Mouse (Mus musculus) T-helper 17 cell (primary cell): ENCODE results near the gene Cpped1.

Experiments
- in situ Hi-C, 2 experiments: fragments of 300-600 bp; cut with MboI, MseI; formaldehyde crosslinking; loops; 1 replicate in 1 of 2; 2 replicates in 1 of 2; pipeline ENCODE4 v1.15.1; 2025; ENCODE audit warnings: high pct_unique_total_duplicates in 2 of 2

Cpped1 gene

DNA sequence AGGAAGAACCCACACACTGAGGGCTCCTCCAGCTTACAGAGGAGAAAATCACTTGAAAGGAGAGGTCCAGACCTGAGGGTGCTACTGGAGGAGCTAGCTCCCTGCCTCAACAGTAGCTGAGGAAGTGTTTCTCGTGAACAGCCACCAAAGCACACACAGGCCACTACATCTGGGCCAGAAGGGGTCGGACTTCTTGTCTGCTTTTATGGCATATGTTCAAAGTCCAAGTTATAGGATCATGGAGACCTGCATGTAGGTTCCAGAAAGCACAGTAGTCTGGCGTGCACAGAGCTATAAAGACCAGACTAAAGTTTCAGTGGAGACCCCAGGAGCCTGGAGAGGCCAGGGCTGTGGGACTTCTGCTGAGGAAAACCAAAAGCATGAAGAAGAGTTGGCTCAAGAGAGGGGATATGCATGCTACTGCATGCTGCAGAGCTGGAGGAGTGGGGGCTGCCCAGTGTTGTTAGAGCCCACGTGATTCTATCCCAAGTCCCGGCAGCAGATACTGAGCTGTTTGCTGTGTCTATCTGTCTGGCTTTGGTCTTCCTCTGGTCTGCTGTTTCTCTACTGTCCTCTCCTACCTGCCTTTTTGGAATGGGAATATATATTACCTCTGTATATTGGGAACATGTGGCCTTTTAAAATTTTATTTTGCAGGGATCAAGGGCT, 60.1 kb downstream of the Cpped1 start:
- in situ Hi-C loops: no loop called here

DNA sequence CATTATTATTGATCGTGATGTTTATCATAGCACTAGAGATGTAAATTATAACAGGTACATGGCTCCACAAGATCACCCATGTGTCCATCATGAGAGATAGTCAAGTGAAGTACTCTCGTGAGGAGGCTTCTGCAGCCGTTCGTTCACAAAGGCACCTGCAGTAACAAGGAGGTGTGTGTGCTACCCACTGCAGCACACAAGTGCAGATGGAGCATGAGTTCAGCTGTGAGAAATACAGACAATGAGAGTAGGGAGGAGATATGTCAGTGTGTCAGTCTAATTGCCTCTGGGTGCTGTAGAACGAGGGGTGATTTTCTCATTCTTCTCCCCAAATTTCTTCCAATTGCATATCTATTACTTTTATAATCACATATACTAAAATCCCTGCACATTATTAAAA, 63.9 kb downstream of the Cpped1 start:
- in situ Hi-C loops: no loop called here

DNA sequence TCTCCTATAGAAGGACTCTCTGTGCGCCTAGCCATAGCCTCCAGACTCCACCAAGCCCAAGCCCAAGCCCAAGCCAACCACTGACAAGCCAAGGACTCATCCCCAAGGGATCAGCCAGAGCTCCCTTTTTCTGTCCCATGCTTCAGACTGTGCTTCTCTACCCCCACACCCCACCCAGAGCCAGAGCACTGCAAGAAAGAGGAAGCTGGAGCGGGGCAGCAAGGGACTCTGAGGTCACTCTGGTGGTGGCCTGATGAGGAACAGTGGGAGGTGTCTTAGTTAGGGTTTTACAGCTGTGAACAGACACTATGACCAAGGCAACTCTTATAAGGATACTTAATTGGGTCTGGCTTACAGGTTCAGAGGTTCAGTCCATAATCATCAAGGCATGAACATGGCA, 65.8 kb downstream of the Cpped1 start:
- in situ Hi-C loops: no loop called here

DNA sequence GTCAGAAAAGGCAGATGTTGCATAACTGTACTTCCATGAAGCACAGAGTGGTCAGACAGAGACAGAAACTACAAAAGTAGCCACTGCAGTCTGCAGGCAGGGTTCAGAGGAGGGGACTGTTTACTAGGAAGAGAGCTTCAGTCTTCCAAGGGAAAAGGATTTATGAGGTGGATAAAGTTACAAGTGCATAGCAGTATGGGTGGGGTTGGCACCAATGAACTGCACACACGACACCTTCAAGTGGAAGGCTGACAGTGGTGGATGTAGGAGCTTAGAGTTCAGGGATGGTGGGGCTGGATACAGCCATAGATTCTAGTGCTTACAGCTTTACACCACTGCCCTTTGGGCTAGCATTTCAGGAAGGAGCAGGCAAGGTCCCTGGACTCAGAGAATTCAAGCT, 75.8 kb downstream of the Cpped1 start:
- in situ Hi-C loops: loop anchor here in 1 of 2 experiments (10.0 kb wide), 1 partner anchor 1061 kb away; no protein-coding TSS in a partner anchor

DNA sequence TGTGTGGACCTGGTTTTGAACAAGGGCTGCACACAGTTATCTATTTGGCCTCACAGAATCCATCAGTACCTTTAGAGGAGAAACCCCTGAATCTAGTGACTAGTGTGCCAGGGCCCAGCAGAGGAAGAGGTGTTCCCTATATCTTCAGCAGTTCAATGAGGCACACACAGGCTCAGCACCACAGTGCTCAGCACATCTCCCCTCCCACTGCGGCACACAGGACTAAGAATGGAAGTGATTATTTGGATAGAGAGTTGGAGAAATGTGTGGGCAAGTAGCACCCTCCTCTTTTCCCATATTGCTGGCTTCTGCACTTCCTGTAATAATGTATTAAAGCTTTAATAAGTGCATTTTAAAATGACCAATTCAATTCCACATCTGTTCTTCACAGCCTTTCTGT, 80.4 kb downstream of the Cpped1 start:
- in situ Hi-C loops: no loop called here

DNA sequence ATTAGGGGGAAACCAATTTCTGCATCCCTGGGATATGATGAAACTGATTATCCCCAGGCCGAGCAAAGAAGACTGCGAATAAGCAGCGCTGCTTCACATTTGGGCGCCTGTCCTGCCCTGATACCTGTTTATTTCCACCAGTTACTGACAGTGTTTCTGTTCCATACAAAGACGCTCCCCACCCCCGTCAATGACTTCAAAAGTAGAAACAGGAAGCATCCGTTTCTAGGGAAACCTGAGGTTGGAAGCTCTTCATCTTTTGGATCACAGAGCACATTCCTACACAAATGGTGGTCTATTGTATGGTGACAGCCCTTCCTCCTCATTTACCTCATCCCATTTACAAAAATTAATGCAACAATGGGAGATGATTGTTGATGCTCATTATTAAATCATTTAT, 84.4 kb downstream of the Cpped1 start:
- in situ Hi-C loops: no loop called here

DNA sequence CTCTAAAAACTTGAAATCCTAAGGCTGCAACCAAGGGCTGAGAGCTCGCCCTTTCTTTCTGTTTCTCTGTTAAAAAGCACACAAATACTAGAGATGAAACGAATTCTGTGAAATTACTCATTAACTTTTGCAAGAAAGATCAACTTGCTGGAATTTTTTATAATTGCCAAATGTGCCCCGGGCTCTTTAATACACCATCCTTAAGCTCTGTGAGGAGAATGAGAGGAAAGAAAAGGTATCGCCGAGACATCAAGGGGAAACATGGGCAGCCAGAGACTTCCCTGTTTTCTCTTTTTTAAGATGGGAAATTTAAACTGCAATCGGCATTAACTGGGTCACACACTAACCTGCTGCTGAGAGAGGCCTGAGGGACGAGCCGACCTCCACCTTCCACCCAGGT, 84.9 kb downstream of the Cpped1 start:
- in situ Hi-C loops: no loop called here

DNA sequence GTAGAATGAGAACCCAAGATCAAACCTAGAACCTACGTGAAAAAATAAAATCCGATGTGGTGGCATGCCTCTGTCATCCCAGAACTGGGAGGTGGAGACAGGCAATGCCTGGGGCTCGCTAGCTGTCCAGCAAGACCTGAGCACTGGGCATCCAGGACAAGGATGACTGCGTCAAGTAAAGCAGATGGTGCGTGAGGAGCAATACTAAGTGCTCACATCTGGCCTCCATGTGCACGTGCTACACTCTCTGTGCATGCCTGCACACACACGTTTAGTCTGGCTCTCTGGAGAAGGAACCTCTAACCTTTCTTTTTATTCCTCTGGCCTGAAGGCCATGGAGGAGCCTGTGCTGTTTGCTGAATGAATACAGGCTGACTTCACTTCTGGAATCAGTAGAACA, 88.5 kb downstream of the Cpped1 start:
- in situ Hi-C loops: no loop called here

DNA sequence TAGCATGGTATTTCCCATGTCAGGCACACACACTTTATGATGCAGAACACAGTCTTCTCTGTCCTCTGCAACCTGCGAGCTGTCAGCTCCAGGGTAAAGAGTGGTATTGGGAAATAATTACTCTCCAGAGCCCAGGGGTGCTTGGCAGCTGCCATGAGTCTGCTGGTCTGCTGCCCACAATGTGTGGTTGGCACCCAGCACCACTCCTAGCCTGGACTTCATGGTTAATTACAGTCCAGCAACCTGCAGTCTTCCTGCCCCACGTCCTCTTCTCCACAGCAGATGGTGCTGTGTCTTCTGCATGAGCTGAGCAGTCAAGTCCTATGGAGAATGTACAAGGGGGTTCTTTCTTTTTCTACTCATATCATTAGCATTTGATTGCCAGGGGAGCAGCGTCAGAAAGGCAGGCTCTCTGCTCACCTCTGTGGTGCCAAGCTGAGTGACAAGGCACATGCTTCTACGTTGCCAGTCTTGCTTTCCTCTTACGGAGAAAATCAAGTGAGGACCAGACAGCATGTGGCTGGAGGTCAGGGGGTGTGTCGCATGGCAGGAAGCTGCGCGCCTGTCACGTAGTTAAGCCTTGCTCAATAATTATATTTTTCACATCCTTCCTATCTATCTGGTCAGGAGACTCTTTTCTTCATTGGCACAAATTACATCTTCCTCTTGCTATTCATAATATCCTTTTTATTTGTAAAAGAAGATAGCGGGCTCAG, 94.2 kb downstream of the Cpped1 start:
- in situ Hi-C loops: no loop called here

DNA sequence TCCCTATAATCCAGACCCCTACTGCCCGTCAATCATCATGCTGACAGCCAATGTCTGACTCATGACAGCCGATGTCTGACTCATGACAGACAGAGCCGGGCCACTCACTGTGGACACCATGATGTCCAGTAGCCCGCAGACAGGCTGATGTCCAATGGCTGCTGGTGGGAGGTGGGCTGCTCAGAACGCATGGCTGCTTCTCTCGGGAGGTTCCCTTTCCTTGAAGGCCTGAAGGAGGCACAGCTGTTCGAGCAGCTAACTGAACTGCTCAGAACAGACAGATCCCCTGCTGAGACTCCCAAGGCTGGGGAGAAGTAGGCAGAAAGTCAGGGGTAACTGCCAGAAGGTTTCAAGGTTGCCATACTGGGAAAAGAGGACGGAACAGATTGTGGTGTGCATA, 97.1 kb downstream of the Cpped1 start:
- in situ Hi-C loops: no loop called here

DNA sequence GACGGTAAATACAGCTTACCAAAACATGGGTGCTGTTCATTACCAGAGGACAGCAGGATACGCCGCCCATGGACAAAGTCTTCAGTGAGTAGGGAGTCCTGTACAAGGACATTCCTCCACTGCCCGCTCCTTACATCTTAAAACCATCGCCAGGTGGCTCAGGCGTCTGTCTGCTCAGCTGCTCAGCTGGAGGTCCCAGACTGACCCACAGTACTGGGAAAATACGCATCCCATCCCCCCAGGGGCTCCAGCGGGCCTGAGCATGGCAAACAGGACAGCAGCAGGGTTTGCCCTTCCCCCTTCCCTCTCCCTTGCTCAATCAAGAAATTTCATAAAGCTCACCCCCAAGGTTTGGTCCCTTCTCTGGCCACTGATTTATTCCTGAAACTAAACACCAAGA, 99.6 kb downstream of the Cpped1 start:
- in situ Hi-C loops: no loop called here

DNA sequence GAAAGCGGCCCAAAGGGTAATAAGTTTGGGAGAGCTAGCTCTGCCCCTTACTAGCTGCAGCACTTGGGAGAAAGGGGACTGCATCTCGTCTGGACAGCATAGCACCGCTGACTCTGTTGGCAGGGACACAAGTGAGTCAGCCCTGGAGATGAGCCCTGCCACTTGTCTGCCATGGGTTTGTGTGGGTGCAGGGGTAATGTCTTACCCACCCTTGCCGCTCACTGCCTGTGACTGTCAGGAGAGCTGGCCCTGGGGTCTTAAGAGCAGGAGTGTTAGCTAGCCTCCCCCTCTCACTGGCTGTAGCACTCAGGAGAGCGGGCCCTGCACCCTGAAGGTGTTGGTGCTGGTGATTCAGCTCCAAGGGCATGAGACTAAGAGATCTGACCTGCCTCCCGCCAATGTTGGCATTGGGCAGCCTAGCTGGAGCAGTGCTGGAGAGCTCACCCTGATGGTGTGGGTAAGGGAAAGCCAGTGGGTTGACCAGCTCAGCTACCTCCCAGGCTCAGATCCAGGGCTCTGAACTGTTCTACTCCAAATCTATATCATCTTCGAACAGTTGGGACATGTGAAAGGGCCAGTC, 107.2 kb downstream of the Cpped1 start:
- in situ Hi-C loops: no loop called here

DNA sequence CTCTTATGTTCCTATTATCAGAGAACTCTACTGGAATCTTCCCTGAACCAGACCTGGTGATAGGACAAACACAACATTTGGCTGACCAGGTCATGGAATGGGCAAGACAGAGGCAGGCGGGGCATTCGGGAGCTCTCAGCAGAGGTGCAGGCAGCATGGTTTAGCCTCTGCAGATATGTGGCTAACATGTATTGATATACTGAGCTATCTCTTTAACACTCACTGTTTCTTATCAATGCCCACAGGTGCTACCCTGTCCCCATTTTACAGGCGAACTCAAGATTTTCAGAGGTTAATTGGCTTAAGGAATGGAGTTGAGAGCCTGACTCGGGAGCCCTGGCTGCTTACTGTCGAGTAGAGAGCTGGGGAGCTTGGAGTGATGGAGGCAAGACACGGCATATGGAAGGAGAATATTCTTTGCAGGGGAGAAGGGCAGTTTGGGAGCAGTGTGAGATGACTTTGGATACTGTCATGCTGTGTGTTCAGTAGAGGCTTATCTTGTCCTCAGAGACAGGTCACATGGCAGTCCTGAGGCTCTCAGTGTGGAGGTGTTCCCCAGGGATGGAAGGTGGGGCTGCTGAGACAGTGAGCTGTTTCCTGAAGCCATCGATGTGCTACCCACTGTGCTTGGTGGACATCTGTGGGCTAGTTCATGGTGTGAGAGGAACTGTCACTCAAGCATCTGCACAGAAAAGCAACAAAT, 113.3 kb downstream of the Cpped1 start:
- in situ Hi-C loops: no loop called here

DNA sequence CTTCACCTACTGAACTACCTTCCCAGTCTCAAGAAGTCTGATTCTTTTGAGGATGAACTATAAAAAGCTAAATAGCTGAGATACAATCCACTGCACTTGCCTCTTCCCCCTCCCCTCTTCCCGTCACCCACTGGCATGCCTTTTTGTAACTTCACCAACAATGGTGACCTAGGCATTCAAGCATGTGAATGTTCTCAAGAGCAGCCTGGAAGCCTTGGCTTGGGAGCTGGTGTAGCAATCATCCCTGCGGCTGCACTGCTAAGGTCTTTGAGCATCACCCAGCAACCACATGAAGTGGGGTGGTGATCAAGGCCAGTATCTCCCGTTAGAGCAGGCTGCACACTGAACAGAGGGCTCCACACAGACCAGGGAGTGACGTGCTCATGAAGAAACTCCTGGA, 114.6 kb downstream of the Cpped1 start:
- in situ Hi-C loops: no loop called here

DNA sequence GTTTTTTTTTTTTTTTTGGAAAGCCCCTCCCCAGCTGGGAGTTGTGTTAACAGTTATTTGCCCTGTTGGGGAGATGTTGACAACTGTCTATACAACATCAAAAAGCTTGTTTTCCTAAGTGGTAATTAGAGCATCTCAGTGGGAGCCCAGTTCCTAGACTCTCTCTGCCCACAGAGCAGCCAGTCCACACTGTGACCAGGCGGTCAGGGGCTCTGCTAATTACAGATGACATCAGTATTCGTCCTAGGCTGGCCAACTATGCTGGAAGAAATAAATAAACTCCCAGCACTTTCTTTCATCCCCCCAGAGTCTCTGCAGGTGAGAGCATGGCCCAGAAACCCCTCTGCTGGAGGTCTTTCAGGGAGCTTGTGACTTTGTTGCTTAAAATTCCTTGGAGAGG, 115.9 kb downstream of the Cpped1 start:
- in situ Hi-C loops: no loop called here

DNA sequence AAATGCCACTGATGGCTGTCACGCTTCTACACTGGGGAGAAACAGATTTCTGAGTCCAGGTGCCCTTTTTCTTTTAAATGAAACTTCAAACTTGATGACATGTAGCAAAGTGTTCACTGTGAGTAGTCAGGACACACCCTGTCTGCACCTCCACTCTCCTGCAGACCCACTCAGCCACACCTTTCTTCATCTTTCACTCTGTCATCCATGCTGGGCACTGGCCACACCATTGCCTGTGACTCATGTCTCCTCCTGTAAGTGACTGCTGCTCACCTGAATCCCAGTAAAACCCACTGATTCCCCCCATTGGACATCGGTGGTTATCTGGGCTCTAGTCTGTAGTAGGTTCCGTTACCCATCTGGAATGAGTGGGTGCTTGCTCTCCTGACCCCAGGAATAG, 118.8 kb downstream of the Cpped1 start:
- in situ Hi-C loops: no loop called here

DNA sequence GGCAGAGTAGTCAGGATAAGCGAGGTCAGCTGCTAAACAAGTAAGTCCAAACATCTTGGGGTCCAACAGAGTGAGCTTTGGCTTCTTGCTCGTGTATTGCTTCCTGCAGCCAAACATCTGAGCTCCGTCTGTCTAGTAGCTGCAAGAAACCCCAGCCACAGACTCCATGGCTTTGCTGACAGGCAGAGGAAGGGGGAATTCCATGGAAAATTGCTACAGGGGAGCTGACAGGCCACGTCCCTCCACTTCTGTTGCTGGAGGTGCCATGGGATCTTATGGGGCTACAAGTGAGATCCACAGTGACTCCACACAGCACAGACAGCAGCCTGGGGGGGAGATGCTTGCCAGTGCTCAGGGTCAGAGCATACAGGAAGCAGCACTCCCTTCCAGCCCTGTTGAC, 123.4 kb downstream of the Cpped1 start:
- in situ Hi-C loops: no loop called here

DNA sequence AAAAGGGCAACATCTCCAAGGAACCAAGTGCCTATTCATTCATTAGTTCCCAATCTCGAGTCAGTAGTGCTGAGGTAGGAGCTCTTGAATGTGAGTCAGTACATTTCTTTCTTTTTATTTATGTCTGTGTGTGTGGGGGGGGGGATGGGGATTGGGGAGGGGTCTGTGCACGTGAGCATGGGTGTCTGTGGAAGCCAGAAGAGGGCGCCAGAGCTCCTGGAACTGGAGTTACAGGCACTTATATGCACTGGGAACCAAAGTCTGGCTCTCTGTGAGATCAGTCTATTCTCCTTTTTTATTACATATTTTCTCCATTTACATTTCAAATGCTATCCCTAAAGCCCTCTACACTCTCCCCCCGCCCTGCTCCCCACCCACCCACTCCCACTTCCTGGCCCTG, 124.9 kb downstream of the Cpped1 start:
- in situ Hi-C loops: no loop called here

DNA sequence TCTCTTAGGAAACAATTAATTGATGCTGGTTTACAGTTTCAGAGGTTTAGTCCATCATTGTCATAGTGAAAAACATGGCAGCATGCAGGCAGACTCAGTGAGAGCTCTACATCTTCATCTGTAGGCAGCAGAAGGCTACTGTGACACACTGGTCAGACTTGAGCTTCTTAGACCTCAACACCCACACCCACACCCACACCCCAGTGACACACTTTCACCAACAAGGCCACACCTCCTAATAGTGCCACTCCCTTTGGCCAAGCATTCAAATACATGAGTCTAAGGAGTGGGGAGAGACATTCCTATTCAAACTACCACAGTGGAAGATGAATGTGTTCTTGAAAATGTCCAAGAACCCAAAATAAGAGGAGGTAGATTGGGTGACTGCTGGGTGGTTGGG, 125.9 kb downstream of the Cpped1 start:
- in situ Hi-C loops: no loop called here

DNA sequence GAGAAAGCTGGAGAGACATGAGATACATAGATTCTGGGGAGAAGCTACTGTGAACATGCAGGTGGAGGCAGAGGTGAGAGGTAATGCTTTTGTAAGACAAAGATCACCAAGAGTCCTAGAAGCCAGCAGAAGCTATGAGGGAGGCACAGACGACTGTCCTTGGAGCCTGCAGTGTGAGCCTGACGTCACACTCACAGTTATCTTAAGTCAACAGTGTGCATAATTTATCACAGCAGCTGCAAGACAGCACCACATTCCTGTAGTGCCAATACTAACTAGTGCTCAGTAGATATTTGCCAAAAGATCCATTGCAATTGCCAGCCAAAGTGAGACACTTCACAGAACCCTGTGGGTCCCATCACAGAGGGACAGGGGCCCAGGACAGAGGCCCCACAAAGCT, 127.2 kb downstream of the Cpped1 start:
- in situ Hi-C loops: no loop called here

DNA sequence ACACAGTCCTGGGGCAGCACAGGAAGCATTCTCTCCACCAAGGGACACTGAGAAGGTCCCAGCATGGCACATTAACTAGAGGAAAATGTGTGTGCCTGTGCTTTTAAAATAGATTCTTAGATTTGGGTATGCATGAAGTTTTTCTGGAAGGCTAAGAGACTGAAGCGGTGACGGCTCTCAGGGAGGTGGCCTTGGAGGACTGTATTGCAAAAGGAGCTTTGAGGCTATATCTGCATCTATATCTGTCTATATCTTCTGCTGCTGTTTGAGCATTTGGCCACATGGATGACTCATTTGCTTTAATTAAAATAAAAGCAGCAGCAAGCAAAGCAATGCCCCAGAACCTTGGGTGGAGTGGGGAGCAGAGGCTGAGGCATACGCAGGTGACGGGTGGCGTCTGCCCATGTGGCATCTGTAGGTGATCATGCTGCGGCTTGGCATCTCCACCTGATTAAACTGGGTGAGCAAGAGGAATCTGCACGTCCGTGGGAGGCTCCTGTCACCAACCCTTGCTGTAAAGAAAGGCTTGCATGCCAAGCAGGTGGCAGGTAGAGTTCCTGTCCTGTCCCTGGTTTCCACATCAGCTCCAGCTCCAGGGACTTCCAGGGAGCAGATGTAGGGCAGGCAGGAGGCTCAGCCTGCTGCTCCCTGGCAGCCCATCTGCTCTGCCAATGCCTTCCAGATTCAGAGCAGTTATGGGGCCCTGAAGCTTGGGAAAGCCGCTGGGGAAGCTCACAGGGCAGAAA, 130.4 kb downstream of the Cpped1 start:
- in situ Hi-C loops: no loop called here

DNA sequence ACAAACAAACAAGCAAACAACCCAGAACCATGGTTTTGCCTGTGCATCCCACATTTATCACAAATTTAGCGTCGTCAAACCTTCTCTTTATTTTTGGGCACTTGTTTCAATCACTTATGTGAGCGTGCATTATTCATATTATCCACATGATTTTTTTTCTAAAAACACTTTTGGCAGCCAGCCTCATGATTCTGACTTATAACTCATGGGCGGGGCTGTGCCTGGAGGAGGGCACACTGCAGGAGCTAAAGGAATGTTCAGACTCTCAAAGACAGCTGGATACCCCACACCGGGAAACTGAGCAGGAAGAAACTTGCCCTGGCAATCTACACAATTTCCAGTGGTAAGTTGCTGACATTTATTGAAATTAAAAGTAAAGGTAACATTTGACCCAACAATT, 131.1 kb downstream of the Cpped1 start:
- in situ Hi-C loops: no loop called here
